Mouse (Mus musculus): ENCODE data around the gene Slc25a38.
"Not testable (repeated sequence)": the region's sequence is repeated elsewhere in the genome, so short reads cannot be mapped to it uniquely, and the experiment has no call there.

Gene Slc25a38

DNA sequence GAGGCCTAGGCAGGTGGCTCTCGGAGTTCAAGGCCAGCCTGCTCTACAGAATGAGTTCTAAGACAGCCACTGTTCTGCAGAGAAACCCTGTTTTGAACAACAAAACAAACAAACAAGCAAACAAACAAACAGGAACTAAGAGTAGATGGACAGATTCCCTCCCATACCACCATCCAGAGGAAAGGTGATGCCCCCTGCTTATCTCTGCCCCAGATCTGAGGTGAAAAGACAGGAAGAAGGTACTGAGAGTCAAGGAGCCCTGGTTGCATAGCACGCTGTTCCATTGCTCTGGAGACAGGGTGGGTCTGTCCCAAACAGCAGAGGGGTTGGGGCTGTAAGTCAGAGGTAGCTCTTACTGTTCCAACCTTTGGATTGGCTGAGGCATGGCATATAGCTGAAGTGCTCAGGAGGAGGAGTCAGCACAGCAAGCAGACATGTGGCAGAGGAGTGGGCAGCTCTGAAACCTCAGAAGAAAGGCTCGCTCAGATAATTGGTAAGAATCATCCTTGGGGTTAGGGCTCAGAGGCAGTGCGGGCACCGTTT, 18.4 kb upstream of the Slc25a38 start, which contains the start of gene Ccr8:
Ccr8 (plus strand) TSS at position 419 of the 543 bp plus-strand sequence.
- in situ Hi-C loops (cut with MboI; ENCODE audit: low pct_unique_long_range_greater_than_20kb in 1 of 2, low sequenced_read_pairs in 2 of 2, unreplicated experiment in 1 of 2) = loop anchor here in 1 of 2 experiments (10.0 kb wide), 1 partner anchor 67 kb away; the partner anchor contains the start of gene Xirp1

DNA sequence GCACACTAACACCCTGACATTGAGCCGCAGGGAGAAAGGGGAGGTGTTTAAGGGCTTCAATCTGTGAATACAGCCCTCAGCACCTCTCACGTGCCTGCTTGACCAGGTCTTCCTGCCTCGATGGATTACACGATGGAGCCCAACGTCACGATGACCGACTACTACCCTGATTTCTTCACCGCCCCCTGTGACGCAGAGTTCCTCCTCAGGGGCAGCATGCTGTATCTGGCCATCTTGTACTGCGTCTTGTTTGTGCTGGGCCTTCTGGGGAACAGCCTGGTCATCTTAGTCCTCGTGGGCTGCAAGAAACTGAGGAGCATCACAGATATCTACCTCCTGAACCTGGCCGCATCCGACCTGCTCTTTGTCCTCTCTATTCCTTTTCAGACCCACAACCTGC, 16.5 kb upstream of the Slc25a38 start:
- in situ Hi-C loops (cut with MboI; ENCODE audit: low pct_unique_long_range_greater_than_20kb in 1 of 2, low sequenced_read_pairs in 2 of 2, unreplicated experiment in 1 of 2) = loop anchor here in 1 of 2 experiments (10.0 kb wide), 1 partner anchor 69 kb away; the partner anchor contains the start of gene Xirp1

DNA sequence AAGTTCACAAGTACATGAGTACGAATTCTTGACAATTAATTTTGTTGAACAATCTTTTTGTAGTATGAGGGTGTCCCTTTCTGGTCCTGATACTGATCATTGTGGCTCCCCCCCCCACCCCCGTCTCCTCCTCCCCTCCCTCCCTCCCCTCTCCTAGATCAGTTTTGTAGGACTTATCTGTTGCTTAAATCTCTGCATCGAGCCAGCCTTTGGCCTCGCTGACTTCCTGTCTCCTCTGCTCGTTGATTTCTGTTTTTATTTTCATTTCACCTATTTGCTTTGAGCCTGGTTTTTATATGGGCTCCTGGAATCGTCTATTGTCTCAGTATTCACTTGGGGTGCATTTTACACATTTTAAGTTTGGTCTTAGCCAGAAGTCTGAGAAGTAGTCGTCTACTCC, 14.3 kb upstream of the Slc25a38 start:
- in situ Hi-C loops (cut with MboI; ENCODE audit: low pct_unique_long_range_greater_than_20kb in 1 of 2, low sequenced_read_pairs in 2 of 2, unreplicated experiment in 1 of 2) = loop anchor here in 1 of 2 experiments (10.0 kb wide), 1 partner anchor 71 kb away; the partner anchor contains the start of gene Xirp1

DNA sequence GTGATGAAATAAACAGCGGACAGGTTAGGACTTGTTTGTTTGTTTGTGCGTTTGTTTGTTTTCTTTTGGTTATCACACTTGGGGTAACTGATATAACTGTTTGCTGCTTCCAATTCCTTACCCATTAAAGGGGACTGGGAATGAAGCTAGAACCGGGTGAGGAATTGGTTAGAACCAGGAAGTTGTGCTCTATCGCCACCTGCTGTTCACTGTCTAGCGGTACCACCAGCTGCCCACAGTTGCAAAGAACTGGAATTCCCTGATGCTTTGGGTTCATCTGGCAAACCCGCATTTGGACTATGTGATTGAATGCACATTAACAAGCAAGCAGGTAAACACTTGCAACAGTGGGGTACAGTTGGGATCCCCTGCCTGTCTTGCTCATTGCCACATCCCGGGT, 11.5 kb upstream of the Slc25a38 start:
- in situ Hi-C loops (cut with MboI; ENCODE audit: low pct_unique_long_range_greater_than_20kb in 1 of 2, low sequenced_read_pairs in 2 of 2, unreplicated experiment in 1 of 2) = loop anchor here in 1 of 2 experiments (10.0 kb wide), 1 partner anchor 74 kb away; the partner anchor contains the start of gene Xirp1

DNA sequence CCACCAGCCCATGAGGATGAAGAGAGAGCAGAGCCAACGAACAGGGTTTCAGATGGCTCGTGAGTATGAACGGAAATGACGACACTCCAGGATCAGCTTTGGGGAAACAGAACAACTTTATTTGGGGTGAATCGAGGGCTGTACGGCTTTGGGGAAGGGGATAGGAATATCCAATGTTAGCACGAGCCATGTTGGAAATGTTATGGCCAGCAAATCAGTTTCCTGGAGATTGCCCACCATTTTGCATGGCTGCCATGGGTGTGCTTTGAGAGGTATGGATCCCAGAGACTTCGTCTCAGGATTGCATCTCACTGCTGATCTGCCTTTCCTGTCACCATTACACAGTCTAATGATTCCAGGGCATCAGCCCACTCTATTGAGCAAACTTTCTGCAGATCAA, 10.9 kb upstream of the Slc25a38 start:
- in situ Hi-C loops (cut with MboI; ENCODE audit: low pct_unique_long_range_greater_than_20kb in 1 of 2, low sequenced_read_pairs in 2 of 2, unreplicated experiment in 1 of 2) = loop anchor here in 1 of 2 experiments (10.0 kb wide), 1 partner anchor 75 kb away; the partner anchor contains the start of gene Xirp1

DNA sequence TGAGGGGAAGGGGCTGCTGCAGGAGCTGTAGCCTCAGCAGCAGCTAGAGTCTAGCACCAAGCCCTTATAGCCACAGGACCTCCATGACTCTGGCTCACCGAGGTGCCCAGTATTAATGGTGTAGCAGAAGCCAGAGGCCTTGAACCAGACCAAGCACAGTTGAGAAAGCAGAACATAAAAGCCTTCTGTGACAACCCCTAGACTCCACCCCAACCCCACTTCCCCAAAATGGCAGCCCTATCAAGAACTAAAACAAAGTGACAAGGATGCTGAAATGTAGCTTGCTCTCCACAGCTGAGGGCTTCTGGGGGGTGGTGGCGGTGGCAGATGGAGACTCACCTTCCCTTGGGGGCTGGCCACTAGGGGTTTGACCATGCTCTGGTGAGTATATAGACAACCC, 9.0 kb upstream of the Slc25a38 start:
- in situ Hi-C loops (cut with MboI; ENCODE audit: low pct_unique_long_range_greater_than_20kb in 1 of 2, low sequenced_read_pairs in 2 of 2, unreplicated experiment in 1 of 2) = no loop called here

DNA sequence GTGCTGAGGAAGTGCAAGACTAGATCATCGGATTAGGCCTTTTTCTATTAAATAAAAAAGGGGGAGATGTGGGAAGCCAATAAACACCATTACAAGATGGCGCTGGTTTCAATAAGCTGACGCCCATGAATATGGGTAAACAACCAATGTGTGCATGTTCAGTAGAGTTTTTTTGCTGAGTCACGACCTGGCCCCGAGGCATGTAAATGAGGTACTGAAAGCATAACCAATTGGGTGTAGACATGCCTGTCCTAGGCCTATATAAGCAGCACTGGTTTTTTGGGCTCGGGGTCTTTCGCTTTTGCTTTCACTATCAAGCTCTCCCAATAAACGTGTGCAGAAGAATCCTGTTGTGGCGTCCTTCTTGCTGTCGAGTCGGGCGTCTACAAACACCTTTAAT, 1.2 kb upstream of the Slc25a38 start:
- in situ Hi-C loops (cut with MboI; ENCODE audit: low pct_unique_long_range_greater_than_20kb in 1 of 2, low sequenced_read_pairs in 2 of 2, unreplicated experiment in 1 of 2) = not testable (repeated sequence)

DNA sequence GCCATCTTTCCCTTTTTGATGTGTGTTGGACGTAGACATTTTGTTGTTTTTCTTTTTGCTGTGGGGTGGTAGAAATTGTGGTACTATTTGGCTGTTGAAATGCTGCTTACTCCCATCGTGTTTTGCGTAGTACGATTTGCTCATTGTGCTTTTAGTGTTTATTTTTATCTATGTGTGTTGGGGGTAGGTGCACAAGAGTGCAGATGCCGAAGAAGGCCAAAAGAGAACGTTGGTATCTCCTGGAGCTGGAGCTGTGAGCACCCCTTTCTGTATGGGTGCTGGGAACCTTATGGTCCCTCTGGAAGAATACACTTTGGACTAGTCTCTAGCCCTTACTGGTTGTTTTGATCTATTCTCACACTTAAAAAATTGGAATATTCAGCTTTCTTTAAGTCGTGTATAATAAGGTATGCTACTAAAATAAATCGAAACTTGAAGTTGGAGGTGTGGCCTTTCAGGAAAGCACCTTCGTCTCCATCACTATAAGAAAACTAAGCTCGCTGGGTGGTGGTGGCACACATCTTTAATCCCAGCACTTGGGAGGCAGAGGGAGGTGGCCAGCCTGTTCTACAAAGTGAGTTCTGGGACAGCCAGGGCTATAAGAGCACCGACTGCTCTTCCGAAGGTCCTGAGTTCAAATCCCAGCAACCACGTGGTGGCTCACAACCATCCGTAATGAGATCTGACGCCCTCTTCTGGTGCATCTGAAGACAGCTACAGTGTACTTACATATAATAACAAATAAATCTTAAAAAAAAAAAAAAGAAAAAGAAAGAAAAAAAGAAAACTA, 1.2 kb downstream of the Slc25a38 start:
- in situ Hi-C loops (cut with MboI; ENCODE audit: low pct_unique_long_range_greater_than_20kb in 1 of 2, low sequenced_read_pairs in 2 of 2, unreplicated experiment in 1 of 2) = no loop called here

DNA sequence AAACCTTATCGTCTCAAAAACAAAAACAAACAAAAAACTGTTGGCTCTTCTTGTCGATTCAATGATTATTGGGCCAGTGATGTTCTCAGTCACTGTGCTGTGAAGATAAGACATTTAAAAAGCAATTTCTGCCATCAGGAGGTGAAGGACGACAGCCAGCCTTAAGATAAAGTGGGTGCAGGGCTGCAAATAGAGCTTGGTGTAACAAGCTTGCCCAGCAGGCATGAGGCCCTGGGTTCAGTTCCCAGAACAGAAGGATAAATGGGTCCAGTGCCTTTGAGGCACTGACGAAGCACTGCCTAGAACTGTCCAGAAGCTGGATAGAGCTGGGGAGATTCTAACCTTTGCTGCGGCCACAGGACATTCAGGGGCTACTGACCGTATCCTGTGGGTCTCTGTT, 2.3 kb downstream of the Slc25a38 start:
- in situ Hi-C loops (cut with MboI; ENCODE audit: low pct_unique_long_range_greater_than_20kb in 1 of 2, low sequenced_read_pairs in 2 of 2, unreplicated experiment in 1 of 2) = no loop called here

DNA sequence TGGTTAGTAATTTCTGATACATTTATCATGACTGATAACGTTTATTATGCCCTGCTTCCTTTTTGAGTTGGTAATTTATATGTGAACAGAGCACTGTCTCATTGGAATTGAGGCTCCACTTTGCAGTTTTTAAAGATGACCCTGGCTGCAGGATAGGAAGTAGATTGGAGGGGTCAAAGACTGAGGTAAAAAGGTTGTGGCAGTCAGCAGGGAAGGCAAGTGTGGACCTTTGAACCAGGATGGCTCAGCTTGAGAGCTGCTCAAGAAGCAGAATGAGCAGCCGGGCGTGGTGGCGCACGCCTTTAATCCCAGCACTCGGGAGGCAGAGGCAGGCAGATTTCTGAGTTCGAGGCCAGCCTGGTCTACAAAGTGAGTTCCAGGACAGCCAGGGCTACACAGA, 3.3 kb downstream of the Slc25a38 start:
- in situ Hi-C loops (cut with MboI; ENCODE audit: low pct_unique_long_range_greater_than_20kb in 1 of 2, low sequenced_read_pairs in 2 of 2, unreplicated experiment in 1 of 2) = no loop called here

DNA sequence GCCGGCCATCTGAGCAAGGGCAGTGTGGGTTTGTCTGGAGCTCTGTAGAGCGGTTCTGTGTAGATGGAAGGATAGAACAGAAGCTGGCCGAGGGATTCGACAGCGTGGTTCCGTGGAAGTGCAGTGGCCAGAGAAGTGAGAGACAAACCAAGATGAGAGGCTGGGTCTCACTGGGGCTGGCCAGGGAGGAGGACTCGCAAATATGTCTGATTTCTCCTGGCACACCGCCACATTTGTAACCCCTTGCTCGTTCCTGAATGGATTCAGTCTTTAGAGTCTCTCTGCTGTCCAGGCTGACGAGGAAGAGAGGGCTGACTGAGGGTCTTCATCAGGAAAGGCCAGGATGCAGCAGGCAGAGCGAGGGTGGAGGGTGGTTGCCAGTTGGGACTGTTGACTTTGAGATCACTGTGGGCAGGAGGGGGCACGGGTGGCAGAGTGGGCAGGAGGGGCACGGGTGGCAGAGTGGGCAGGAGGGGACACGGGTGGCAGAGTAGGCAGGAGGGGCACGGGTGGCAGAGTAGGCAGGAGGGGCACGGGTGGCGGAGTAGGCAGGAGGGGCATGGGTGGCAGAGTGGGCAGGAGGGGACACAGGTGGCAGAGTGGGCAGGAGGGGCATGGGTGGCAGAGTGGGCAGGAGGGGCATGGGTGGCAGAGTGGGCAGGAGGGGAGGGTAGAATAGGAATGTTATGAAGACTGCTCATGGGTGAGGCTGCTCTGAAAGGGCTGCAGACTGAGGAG, 4.0 kb downstream of the Slc25a38 start:
- in situ Hi-C loops (cut with MboI; ENCODE audit: low pct_unique_long_range_greater_than_20kb in 1 of 2, low sequenced_read_pairs in 2 of 2, unreplicated experiment in 1 of 2) = no loop called here

DNA sequence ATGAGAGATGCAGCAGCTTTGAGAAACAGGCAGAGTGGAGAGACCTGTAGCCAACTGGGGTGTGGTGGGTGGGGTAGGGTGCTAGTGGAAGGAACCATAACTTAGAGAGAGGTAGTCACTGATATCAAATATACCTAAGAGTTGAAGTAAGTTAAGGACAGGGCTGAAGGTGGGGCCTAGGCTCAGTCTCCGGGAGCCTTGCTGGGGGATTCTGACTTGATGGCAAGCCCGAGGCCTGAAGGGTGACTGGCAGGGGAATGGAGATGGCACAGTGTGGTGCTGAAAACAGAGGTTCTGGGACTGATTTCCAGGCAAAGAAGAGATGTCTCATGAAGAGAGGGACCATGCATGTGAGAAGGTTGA, 4.6 kb downstream of the Slc25a38 start:
- in situ Hi-C loops (cut with MboI; ENCODE audit: low pct_unique_long_range_greater_than_20kb in 1 of 2, low sequenced_read_pairs in 2 of 2, unreplicated experiment in 1 of 2) = no loop called here

DNA sequence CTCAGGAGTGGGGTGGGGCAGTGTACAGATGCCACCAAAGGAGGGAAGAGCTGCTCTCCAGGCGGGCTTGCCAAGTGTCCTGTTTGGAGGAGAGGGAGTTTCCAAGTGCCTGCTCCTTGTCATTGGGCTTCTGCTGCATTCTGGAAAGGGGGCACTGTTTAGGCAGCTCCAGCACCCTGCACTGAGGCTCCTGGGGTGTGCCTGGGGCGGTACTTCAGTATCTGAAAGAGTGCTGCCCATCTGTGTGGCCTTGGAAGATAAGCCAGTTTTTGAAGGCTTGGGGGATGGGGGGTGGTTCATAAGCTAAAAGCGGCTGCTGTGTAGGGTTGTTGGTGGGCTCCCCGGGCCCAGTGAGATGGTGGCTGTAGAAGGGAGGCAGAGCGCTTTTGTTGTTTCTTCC, 5.4 kb downstream of the Slc25a38 start:
- in situ Hi-C loops (cut with MboI; ENCODE audit: low pct_unique_long_range_greater_than_20kb in 1 of 2, low sequenced_read_pairs in 2 of 2, unreplicated experiment in 1 of 2) = no loop called here

DNA sequence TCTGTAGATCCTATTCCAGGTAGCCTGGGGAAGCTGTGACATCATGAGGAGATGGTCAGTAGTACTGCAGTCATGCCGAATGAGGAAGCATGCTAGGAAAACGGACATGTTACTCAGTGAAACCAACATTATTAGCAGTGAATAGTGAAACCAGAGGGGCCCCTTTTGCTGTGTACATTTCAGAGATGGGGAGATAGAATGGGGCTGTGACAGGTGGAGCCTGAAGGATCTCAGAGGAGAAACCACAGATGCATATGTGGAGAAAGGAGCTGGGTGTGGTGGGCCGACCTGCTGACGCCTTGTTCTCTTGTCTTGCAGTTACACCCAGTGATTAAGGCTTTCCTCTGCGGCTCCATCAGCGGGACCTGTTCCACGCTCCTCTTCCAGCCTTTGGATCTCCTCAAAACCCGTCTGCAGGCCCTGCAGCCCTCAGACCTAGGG, 6.0 kb downstream of the Slc25a38 start:
- in situ Hi-C loops (cut with MboI; ENCODE audit: low pct_unique_long_range_greater_than_20kb in 1 of 2, low sequenced_read_pairs in 2 of 2, unreplicated experiment in 1 of 2) = no loop called here

DNA sequence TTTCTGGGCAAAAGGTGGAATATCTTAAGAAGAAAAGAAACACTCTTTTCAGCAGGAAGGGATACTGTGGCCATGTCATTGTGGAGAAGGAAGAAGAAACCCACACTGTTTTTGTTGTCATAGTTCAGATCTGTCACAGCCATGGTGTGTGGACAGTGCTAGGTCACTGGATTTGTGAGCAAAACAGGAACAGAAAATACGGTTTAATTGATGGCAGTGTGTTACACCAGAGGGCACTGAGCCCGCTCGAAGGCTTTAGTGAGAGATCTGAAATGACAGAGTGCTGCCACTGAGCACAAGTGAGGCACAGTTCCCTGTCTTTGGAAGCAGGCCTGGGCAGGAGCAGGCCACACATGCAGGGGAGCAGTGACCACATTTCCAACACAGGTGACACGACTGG, 8.0 kb downstream of the Slc25a38 start:
- in situ Hi-C loops (cut with MboI; ENCODE audit: low pct_unique_long_range_greater_than_20kb in 1 of 2, low sequenced_read_pairs in 2 of 2, unreplicated experiment in 1 of 2) = no loop called here

DNA sequence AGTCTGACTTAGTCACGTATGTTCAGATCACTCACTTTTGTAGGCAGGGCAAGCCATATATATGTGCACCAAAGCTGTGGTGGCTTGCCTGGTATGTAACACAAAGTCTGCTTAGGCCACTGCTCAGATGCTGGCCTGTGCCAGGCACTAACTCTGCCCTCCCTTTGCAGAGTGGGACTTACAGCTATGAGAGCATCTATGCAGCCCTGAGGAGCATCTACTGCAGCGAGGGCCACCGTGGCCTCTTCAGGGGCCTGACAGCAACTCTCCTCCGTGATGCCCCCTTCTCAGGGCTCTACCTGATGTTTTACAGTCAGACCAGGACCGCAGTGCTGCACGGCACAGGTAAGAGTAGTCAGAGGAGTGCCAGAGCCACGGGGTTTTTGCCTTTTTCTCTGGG, 10.3 kb downstream of the Slc25a38 start:
- in situ Hi-C loops (cut with MboI; ENCODE audit: low pct_unique_long_range_greater_than_20kb in 1 of 2, low sequenced_read_pairs in 2 of 2, unreplicated experiment in 1 of 2) = no loop called here

DNA sequence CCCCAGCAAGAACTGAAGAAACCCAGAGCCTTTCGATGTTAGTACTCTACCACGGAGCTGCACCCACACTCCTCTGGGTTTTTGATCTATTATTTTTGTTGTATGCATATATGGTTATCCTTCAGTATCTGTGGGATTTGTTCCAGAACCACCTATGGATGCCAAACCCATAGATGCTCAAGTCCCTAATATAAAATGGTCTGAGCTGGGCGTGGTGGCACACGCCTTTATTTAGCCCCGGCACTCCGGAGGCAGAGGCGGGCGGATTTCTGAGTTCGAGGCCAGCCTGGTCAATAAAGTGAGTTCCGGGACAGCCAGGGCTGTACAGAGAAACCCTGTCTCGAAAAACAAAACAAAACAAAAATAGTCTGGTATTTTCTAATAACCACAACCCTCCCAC, 16.7 kb downstream of the Slc25a38 start:
- in situ Hi-C loops (cut with MboI; ENCODE audit: low pct_unique_long_range_greater_than_20kb in 1 of 2, low sequenced_read_pairs in 2 of 2, unreplicated experiment in 1 of 2) = no loop called here

DNA sequence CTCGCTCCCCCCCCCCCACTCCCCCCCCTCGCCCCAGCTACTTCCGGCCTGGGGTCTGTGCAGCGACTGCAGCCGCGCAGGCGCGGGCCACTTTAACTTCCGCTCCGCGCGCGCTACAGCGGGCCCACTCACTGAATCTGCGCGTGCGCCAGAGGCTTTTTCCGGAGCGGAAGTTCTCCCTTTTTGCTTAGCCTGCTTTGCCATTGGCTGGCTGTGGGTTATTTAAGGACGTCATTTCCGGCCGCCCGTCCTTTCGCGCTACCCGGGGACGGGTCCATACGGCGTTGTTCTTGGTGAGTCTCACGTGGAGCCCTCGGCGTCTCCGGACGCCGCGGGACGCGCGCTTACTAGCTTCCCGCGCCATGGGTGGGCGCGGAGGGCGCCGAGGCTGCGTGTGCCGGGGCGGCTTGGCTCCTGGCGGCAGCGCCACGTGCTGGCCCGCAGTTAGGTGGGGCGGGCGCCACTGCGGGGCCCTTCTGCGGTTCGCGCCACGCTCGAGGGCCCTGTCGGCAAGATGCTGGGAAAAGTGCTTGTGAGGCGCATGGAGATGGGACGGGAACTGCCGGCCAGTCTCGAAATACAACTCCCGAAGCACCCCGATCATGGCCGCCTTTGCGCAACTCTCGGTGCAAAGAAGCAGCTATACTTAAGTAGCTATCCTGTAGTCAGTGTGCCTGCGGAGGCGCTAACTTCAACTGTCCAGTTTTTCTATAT, 17.5 kb downstream of the Slc25a38 start, which contains the start of gene Rpsa:
Rpsa (plus strand) TSS at position 152 of the 714 bp plus-strand sequence.
- in situ Hi-C loops (cut with MboI; ENCODE audit: low pct_unique_long_range_greater_than_20kb in 1 of 2, low sequenced_read_pairs in 2 of 2, unreplicated experiment in 1 of 2) = no loop called here

DNA sequence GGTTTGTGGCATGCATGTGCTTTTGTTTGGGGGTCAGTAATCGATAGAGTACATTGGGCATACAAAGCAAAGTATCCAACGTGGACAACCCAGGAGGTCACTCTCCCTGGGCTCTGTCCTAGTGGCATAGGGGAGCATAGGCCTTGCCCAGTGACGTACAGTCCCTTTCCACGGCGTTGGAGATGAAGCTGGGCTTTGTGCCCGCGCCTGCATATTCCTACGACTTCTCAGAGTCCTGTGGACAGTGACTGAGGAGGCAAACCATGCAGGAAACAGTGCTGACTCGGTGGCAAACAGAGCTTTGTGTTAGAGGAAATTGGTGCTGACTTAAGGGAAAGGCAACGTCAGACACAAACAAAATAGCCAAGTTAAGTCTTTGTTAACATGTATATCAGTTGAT, 19.1 kb downstream of the Slc25a38 start:
- in situ Hi-C loops (cut with MboI; ENCODE audit: low pct_unique_long_range_greater_than_20kb in 1 of 2, low sequenced_read_pairs in 2 of 2, unreplicated experiment in 1 of 2) = no loop called here
